Mouse (Mus musculus) induced T-regulatory cell, adult 2 months (primary cell): ENCODE measurements around the gene Olfr523.

Experiments
- DNase-seq: peaks from one replicate; pipeline ENCODE4 v3.0.0-alpha.2; 2012; ENCODE audit warnings: low read depth

Olfr523 gene

DNA sequence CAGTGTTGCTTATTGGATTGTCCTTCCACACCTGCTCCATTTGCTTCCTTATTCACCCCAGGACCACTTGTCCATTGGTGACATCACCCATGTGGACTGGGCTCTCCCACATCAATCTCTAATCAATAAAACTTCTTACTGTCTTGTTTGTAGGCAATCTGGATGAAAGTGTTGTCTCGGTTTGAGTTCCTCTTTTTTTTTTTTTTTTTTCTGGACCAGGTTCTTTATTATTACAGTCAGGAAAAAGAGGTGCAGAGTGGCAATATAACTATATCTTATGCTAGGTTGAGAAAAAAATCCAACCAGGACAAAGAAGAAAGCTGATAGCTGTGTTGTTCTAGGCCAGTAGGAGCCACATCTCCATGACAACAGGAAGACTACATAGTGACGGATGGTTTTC, 7.7 kb downstream of the Olfr523 start:
- DNase-seq = no peak

DNA sequence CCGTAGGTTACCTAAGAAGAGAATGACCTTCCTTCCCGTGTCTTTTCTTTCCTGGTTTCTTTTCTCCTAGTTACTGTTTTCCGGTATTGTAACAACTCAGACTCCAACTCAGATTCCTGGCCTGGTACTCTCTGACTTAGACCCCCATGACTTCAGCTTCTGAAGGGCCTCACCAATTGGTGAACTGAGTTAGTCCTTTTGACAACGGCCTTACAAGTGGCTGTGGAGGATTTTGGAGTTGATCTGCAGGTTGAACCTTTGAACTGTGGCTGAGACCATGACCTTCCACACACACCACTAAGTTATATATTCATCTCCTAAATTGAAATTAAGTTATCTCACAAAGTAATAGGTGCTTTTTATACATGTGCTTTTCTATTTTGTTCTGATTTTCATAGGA, 11.2 kb downstream of the Olfr523 start:
- no peak for DNase-seq

DNA sequence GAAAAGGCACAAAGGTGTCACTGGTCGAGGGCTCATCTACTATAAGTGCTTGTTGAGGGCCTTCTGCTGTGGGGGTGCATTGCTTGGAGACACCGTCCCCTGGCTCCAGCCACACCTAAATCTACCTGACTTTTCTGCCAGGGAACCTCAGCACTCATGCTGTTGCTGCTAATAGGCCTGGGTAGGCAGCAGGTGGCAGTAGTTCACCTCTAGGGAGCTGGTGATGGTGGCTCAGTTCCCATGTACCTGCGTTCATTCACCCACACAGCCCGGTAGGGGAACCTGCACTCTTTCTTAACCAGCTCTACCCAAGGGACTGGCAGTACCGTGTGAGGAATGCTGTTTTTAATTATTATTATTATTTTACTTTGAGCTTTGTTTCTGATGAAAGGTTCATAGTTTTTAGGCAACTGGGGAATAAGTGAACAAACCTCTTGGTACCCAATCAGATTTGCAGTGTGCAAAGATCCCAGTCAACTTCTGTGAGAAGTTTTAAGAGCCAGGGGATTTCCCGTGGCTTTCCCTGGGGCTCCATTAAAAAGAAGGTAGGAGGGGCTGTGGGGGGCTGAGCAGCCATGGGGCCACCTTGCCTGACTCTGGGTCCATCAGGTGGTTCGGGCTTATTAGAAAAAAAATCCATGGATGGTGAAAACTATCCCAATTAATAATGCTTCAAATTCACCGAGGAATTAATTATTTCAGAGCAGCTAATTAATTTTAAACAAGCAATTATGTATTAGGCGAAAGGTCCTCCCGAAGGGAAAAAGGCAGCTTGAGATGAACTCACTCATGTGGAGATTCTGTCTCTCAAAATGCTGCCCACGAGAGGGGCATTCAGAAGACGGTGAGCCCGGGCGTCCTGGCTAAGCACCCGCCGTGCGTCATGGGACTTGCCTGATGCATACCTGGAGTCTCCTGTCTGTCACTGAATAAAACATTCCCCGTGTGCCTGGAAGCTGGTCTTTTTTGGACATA, 13.9 kb downstream of the Olfr523 start:
- peak; percentile 80 for DNase-seq

GRCm38 (mm10) chr7:140187721-140188390, 14.8 kb downstream of the Olfr523 start:
- no peak for DNase-seq

GRCm38 (mm10) chr7:140188391-140189328, 15.6 kb downstream of the Olfr523 start:
- DNase-seq = peak; percentile 83

- no peak for DNase-seq
Measured at GRCm38 (mm10) chr7:140190435-140190834, 17.4 kb downstream of the Olfr523 start.

GRCm38 (mm10) chr7:140192445-140192844, 19.4 kb downstream of the Olfr523 start:
- no peak for DNase-seq

DNA sequence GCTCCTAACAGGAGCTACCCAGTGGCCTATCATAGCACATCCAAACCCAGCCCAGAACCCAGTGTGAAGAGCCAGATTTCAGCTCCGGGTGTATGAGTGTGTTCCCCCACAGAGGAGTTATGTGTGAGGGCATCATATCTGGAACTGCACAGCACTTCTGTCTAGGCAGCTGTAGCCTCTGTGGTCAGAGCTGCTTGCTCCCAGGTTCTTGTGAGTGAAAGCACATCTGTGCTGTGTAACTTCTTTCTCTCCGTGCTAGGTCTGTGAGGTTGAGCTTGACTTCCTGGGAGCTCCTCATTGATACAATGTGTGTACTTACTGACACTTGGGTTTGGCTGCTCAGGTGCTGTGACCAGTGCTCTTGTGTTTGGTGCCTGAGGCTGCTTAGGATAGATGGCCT, 19.8 kb downstream of the Olfr523 start:
- DNase-seq = peak; percentile 41

DNA sequence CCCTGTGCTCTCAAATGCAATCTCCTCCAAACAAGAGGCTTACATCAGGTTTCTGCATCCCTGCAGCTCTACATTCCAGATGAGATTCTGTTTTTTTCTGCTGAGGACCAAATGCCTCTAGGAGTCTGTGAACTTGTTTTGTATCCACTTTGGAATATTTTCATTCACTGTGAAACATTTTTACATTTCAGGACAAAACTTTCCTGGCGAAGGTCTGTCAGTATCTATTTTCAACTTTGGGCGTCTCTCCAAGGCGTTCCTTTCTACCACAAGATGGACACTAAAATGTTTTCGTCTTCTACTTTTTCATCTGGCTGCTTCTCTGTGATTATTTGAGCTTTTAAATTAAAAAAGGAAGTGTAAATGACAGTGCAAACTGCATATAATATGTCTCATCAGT, 21.0 kb downstream of the Olfr523 start:
- DNase-seq = no peak

DNA sequence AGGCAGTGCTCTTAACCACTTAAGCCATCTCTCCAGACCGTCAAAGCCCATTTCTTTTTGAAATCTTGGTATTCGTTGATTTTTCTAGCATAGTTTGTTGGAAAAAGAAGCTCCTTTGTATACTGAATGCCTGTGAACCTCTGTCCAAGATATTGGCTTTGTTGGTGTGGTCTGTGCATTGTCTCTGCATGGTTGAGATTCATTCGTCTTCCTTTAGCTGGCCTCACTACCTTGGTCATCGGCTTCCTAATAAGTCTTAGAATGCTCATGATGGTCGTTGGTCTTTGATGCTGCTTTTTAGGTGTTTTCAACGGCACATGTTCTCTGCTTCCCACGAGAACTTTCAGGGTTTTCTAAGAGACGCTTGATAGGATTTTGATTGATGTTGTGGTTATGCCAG, 23.0 kb downstream of the Olfr523 start:
- no peak for DNase-seq

DNA sequence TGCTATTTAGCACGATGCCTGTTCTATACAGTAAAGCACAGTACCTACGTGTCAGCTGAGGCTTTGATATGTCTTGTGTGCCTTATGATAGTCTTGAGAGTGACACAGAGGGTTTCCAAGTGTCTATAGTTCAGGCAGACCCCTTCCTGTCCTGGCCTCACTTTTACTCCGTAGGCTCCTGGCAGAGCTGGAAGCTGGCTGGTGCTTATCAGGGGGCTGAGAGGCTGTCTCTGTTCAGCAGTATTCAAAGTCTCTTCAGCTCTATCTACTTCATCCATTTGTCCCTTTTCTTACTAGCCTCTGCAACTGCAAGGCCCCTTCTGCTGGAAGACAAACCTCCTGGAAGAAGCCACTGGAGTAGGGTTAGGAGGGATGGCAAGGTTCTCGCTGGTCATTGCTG, 28.1 kb downstream of the Olfr523 start:
- DNase-seq = no peak

DNA sequence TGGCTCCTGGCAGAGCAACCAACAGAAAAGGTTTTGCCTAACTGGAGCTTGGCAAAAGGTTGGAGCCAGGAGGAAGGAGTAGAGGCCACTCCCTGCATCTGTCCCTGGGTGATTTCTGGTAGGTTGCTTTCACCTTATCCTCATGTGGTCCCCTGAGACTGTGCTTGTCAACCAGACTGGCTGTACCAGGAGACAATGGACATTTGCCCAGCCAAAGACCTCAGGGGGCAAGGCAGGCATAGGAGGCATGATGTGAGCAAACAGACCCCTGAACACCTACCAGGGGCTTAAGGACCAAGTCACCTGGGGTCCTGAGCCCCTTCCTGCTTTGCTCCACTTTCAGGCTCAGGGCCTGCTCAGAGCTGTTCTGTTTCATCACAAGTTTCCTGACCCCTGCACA, 32.8 kb downstream of the Olfr523 start, which contains the start of gene Olfr524:
TSS of gene Olfr524 (minus strand) at position 101 of the 400 bp plus-strand sequence.
- no peak for DNase-seq

DNA sequence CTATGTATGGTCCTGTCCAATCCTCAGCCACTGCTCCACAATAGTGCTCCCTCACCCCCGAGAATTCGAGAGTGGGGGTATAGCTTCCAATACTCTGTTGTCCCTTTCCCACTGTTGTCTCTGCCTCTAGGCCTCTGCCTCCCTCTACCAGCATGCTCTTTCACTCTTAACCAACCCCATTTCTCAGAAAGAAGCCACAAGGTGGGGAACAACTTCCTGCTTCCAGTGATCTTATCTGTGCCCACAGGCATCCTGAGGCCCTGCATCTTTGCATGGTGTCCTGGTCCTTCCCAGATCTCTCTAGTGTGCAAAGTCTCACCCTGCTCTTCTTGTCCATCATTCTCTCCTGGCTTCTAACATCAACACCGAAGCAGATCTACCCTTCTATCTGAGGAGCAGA, 33.9 kb downstream of the Olfr523 start:
- peak; percentile 64 for DNase-seq

GRCm38 (mm10) chr7:140208153-140208552, 35.1 kb downstream of the Olfr523 start:
- peak; percentile 82 for DNase-seq

DNA sequence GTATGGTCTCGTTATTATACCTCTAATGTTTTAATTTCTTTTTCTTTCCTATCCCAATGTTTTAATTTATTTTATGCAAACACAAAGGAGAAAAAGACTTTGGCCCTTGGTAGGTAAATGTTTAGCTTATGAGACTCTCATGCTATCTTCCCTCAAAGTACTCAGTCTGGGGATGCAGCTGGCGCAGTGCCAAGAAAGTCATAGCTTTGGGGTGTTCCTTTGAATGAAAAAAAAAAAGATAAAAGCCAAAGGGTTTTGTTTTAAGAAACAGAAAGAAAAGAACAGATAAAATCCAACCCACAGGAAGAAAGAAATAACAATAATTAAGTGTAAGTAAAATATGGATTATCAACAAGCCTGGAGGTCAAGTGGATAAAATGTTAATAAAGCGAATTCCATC, 35.7 kb downstream of the Olfr523 start:
- DNase-seq = peak; percentile 73

DNA sequence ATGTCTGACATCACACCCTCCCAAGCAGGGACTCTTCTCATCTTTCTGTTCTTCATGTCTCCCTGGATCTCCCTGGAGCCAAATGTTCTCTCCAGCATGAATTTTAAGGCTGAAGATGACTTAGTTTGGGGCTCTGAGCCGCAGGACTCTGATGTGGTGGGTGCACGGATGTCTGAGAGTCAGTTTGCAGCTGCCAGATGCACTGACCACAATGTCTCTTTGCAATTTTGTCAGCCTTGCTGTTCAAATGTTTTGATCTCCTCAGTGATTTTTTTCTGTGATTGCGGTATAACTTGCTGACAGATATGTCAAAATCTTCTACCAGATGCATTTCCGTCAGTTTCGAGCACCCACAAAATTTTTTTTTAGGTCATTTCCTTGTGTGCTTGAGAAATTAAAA, 40.8 kb downstream of the Olfr523 start:
- DNase-seq = peak; percentile 71

- no peak for DNase-seq
Measured at GRCm38 (mm10) chr7:140217967-140218366, 45.0 kb downstream of the Olfr523 start, which contains the start of gene Cd163l1. Gene Cd163l1 (plus strand): TSS chr7:140218267.

GRCm38 (mm10) chr7:140219268-140219667, 46.3 kb downstream of the Olfr523 start:
- no peak for DNase-seq

DNA sequence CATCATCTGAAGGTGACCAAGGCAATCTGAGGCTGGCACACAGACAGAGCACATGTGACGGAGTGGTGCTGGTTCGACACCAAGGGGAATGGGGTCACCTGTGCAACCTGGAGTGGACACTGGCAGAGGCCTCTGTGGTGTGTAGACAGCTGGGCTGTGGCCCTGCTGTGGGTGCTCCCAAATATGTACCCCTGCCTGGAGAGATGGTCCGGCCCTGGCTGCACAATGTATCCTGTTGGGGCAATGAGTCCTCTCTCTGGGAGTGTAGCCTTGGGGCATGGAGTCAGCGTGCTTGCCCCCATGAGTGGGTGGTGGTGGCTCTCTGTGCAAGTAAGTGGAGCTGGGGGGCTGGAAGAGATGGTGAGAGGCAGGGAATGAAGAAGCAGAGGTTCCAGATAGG, 47.4 kb downstream of the Olfr523 start:
- no peak for DNase-seq

GRCm38 (mm10) chr7:140224209-140224608, 51.2 kb downstream of the Olfr523 start:
- no peak for DNase-seq
